Mouse (Mus musculus) ovary, postnatal 36 days (tissue): Measurements from ENCODE around the gene 2200002D01Rik.
"Not testable (repeated sequence)": the region's sequence is repeated elsewhere in the genome, so short reads cannot be mapped to it uniquely, and the experiment has no call there.

ENCODE experiments used
- DNase-seq: peaks from one replicate; pipeline ENCODE4 v3.0.0; 2022; ENCODE audit warnings: low spot score, mixed read lengths

Gene 2200002D01Rik

DNA sequence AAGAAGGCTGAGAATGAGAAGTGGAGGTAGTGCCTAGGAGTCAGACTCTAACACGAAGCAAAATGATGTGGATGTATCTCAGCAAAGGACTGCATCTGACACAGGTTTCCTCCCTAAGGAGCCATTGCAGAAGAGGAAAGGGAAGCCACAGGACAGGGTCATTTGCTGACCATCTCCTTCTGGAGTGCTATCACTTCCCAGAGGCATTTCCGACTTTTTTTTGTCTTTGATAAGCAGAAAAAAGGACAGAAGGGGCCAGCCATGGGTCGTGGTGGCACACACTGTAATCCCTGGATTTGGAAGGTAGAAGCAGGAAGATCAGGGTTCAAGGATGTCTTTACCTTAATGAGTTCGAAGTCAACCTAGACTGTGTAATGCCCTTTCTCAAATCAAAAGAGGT, 11.7 kb downstream of the 2200002D01Rik start:
- DNase-seq: no peak

DNA sequence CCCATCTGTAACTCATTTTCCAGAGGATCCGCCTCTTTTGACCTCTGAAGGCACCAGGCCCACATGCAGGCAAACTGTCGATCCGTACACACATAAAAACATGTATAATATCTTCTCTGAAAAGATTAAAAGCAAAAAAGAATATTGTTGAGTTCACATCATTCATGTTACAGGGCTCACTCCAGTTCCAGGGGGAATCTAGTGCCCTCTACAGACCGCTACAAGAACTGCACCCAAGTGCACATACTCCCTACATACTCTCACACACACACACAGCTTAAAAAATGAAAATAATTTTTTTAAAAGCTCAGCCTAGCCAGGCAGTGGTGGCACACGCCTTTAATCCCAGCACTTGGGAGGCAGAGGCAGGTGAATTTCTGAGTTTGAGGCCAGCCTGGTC, 13.6 kb downstream of the 2200002D01Rik start:
- DNase-seq: no peak

DNA sequence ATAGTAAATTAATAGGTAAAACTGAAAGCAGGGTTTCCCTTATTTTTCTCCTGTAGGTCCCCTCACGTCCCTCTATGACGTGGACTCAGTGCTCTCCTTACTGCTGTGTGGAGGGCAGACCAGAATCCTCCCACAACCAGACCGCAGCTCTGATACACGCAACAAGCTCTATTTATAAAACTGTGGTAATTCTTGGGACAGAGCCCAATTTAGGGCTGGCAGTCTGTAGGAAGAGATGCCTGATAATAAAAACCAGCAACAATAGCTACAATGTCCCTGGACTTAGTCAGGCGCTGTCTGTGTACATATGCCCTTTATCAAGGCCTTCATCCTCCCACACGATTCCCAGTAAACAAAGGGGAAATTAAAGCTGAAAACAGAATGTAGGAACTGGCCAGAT, 14.5 kb downstream of the 2200002D01Rik start:
- no peak for DNase-seq

DNA sequence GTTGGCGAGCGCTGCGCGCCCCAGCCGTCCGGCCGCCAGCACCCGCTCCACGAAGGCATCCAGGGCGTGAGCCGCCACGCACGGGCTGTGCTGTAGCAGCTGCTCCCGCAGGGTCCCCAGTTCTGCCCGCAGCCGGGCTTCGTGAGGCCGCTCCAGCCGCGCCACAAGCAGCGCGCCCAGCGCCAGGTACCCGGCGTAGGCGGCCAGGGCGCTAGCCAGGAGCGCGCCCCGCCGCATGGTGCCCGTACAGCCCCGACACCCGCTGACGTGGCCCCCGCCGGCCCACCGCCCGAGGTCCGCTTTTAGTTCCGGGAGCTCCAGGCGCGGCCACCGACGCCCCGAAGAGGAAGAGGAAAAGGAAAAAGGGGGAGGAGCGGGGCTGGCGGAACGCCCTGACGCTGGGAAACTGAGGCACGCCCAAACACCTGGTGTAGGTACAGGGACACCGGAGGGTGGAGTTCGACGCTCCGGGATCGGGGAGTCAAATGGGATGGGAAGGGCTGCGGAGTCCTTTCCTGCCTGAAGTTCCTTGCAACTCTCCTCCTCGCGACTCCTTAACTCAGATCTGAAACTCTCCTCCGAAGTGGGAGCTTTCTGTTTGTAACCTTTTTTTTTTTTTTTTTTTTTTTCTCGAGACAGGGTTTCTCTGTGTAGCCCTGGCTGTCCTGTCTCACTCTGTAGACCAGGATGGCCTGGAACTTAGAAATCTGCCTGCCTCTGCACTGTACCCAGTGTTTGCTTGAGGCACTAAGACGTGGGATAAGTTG, 15.8 kb downstream of the 2200002D01Rik start, which contains the start of gene Kcnk6:
Kcnk6 (minus strand) TSS at position 269 of the 767 bp plus-strand sequence.
- peak; percentile 51 for DNase-seq

DNA sequence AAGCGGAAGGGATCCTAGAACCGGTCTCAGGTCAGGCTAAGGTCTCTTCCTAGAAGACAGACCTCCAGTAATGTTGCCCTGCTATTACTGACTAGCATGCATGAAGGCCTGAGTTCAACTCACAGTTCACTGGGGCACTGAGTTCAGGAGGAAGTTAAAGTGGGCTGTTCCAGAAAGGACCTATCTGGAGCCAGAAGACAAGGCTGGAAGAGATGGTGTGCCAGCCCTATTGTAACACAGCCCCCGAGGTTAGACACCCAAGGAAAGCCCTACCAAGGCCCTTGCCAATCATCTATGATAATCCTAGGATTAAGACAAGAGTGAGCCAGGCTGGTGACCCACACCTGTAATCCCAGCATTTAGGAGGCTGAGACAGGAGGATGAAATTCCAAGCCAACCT, 16.7 kb downstream of the 2200002D01Rik start:
- DNase-seq: no peak

DNA sequence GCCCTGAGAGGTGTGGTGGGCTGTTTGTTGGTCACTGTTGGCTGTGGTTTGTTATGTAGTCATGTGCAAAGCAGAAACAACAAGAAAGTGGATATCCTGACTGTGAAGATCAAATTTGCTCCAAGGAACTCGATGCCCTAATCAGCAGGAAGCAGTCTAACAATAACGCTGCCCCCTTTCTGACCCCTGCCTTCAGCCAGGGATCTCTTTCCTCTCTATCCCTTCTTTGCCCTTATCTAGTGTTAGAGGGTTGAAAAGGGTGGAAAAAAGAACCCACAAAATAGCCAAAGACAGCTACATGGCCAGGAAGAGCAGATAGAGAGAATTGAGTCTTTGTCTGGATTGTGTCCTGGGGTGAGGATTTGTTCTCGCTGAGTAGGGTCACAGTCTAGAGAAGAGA, 17.7 kb downstream of the 2200002D01Rik start:
- DNase-seq: no peak

DNA sequence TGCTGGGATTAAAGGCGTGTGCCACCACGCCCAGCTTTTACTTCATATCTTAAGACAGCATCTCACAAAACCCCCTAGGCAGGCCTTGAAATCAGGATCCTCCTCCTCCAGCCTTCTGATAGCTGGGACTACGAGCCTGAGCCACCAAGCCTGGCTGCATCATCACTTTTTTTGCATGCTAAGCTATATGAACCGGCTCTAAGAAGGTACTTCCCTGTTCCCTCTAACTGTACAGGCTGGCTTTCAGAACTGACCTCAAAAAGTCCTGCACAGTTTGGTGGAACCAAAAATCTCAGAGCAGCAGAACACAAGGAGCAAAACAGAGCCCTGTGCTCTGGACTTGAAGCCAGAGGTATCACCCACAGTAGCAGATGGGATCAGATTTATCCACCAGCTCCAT, 20.1 kb downstream of the 2200002D01Rik start:
- no peak for DNase-seq

DNA sequence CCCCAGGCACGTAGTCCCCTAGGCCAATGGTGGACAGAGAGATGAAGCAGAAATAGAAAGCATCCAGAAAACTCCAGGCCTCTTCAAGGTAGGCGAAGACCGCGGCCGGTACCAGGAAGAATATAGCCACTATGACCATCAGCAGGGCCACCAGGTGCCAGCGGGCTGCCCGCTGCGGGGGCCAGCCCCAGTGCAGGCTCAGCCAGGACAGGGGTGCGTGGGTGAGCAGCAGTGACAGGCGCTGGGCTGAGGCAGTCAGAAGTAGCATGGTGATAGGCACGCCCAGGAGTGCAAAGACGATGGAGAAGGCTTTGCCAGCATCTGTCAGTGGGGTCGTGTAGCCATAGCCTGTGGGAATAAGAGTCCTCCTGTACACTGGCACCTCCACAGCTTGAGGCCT, 22.7 kb downstream of the 2200002D01Rik start:
- no peak for DNase-seq

DNA sequence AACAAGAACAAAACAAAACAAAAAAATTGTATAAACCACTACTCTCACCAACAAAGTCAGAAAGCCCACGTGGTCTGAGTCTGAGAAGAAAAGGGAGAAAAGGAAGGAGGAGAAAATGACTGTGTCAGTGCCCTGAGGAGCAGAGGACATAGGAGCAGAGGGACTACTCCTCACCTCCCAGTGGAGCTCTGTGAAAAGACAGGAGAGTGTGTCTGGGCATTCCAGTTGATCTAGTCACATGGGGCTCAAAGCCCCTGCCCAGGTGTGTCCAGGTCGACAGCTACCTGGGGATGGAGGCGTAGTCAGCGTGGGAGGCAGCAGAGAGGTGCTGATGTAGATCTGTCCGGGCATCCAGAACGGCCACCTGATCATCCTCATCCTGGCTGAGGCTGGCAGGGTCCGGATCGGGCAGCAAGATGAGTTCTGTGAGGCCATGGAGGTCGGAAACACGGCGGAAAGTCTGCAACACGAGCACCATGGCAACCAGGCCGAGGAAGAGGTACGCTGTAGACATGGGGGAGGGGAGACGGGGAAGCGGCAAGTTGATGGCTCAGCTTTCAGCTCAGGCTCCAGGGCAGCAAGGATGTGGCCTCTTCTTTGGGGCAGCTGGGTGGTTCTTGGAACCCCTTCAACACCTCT, 23.4 kb downstream of the 2200002D01Rik start:
- no peak for DNase-seq

DNA sequence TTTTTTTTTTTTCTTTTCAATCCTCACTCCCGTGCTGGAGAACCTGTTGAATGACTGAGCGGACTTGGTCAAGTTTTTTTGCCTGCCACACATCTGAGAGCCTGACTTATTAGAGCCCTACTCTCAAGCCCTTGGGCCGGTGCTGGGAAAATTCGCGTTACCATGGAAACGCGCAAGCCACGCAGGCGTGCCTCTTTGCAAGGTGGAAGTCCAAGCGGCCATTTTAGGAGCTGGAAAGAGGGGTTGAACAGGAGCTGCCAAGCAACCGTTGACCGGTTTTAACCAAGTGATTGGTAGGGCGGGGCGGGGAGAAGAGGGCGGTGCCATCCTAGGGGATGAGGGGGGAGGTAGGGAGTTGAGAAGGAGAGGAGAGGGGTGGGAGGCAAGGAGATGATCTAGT, 33.4 kb downstream of the 2200002D01Rik start:
- DNase-seq: no peak

DNA sequence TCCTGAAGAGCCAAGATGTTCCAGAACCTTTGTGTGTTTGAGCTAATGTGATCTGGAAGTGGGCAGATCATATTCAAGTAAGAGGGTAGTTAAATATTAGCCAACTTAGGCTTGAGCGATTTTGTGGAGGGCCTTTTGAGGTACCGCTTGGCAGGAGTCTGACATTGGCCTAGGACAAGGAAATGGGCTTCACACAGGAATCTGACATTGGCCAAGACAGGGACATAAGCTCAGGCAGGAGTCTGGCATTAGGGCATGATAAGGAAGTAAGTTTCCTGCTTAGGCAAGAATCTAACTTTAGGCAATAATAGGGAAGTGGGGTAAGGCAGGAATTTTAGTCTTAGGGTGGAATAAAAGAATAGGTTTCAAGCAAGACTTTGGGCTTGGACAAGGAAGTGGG, 34.0 kb downstream of the 2200002D01Rik start:
- no peak for DNase-seq

DNA sequence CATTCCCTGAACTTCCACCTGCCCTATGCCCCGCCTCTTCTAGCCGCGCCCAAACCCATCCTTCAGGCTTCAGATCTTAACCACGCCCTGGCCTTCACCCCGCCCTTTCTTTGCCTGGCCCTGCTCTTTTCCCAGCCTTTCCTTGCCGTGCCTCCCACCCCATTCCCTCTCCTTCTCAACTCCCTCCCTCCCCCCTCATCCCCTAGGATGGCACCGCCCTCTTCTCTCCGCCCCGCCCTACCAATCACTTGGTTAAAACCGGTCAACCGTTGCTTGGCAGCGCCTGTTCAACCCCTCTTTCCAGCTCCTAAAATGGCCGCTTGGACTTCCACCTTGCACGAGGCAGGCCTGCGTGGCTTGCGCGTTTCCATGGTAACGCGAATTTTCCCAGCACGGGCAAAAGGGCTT, 34.6 kb downstream of the 2200002D01Rik start, which contains the start of gene Catsperg1:
Catsperg1 (minus strand) TSS at position 361 of the 408 bp plus-strand sequence.
- DNase-seq: peak; percentile 17

DNA sequence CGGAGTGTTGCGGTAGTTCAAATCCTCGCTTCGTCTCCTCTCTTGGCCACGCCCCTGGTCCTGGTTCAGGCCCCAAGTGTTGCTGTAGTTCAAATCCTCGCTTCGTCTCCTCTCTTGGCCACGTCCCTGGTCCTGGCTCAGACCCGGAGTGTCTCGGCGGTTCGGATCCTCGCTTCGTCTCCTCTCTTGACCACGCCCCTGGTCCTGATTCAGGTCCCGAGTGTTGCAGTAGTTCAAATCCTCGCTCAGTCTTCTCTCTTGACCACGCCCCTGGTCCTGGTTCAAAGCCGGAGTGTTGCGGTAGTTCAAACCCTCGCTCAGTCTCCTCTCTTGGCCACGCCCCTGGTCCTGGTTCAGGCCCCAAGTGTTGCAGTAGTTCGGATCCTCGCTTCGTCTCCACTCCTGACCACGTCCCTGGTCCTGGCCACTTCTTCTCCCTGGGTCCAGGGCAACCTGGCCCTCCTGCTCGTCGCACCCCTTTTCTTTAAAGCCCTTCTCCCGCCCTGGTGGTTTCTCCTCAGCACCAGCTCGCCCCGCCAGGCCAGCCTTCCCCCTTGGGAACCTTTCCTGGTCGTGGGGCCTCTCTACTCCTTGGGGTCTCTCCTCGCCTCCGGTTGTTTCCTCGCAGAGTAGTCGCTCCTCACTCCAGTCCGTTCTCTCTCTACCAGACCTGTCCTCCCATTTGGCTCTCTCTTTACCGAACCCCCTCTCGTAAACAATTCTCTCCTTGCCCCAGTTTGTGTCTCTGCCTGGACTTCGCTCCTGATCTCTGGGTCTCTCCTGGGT, 35.3 kb downstream of the 2200002D01Rik start:
- DNase-seq: not testable (repeated sequence)

DNA sequence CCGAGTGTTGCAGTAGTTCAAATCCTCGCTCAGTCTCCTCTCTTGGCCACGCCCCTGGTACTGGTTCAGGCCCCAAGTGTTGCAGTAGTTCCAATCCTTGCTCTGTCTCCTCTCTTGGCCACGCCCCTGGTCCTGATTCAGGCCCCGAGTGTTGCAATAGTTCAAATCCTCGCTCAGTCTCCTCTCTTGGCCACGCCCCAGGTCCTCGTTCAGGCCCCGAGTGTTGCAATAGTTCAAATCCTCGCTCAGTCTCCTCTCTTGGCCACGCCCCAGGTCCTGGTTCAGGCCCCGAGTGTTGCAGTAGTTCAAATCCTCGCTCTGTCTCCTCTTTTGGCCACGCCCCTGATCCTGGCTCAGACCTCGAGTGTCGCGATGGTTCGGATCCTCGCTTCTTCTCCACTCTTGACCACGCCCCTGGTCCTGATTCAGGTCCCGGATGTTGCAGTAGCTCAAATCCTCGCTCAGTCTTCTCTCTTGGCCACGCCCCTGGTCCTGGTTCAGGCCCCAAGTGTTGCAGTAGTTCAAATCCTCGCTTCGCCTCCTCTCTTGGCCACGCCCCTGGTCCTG, 36.0 kb downstream of the 2200002D01Rik start:
- no peak for DNase-seq

DNA sequence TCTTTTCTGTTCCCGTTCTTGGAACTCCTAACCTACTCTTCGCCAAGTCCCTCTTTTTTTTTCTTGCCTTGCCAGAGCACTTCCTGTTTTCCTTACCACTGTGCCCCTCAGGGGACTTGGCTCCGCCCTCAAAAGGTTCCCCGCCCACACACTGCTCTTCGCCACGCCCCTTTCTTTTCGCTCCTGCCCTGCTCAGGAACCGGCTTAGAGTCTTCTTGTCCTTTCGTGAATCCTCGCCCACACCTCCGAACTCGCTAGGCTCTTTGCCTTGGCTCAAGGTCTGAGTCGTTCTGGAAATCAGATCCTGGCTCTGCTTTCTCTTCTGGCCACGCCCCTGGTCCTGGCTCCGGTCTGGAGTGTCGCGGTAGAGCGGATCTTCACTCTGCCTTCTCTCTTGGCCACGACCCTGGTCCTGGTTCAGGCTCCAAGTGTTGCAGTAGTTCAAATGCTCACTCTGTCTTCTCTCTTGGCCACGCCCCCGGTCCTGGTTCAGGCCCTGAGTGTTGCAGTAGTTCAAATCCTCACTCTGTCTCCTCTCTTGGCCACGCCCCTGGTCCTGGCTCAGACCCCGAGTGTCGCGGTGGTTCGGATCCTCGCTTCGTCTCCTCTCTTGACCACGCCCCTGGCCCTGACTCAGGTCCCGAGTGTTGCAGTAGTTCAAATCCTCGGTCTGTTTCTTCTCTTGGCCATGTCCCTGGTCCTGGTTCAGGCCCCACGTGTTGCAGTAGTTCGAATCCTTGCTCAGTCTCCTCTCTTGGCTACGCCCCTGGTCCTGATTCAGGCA, 36.7 kb downstream of the 2200002D01Rik start:
- peak; percentile 88 for DNase-seq

DNA sequence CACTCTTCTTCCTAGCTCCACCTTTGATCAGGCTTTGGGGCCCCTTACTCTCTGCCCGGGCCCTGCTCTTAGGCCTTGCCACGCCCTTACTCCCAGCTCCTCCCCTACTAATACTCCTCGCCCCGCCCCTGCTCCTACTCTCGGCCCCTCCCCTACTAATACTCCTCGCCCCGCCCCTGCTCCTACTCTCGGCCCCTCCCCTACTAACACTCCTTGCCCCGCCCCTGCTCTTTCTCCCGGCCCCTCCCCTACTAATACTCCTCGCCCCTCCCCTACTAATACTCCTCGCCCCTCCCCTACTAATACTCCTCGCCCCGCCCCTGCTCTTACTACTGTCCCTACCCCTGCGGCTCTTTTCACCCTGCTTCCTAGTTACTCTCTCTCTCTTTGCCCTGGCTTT, 37.3 kb downstream of the 2200002D01Rik start:
- DNase-seq: peak; percentile 47

DNA sequence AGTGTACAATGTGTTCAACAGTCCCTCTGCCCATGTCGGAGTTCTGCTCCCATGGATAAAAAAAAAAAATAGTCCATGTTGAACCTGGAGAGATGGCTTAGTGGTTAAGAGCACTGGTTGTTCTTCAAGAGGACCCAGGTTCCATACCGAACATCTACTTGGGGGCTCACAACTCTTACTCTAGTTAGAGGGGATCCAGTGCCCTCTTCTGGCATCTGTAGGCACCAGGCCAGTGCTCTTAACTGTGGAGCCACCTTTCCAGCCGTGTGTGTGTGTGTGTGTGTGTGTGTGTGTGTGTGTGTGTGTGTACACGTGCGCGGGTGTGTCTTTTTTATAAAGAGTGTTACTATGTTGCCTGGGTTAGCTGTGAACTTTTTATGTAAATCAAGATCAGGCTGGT, 45.7 kb downstream of the 2200002D01Rik start:
- no peak for DNase-seq
